Mouse (Mus musculus): Measurements from ENCODE around the gene Scgb1b11. TPM values are rescaled to one million over a fixed set of nuclear protein-coding genes. Genes with fewer than 3 reads are reported as not detected.
"Not testable (repeated sequence)": the region's sequence is repeated elsewhere in the genome, so short reads cannot be mapped to it uniquely, and the experiment has no call there.

The Scgb1b11 gene
- not detected for total RNA-seq (2022)

DNA sequence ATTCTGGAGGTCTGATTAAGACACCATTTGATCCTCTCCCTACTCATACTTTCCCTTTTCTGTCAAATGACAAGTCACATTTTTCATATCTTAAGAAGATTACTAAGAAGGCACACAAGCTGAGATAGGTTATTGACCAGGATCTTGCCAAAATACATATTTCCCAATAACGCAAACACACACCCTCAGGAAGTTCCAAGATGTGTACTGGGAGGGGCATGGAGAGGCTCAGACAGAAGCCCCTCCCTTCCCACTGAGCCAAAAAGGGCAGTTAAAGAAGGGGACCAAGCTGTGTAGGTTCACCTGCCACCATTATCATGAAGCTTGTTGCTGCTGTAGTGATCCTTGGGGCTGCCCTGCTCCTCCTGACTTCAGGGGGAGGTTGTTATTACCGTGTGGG is at the start of gene Scgb1b11:
TSS of gene Scgb1b11 (plus strand) at position 301 of the 400 bp plus-strand sequence.
- DNase-seq = not testable (repeated sequence)

DNA sequence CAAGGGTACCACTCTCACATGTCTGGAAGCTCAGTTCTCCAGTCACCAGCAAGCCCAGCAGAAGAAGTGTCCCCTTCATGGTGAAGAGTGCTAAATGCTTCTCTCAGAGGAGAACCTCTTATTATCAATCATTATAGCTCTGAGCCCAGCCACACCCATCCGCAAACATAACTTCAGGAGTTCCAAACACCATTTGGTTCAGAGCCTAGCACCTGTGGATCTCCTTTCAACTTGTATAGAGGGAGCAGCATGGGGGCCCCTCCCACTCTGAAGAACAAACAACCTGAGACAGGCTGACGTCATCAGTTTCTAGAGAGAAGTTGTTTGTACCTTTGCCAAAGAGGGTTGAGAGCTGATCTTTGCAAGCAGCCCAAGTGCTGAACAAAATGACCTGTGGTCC is 11.6 kb upstream of the Scgb1b11 start, which contains the start of gene Scgb2b11:
TSS of gene Scgb2b11 (minus strand) at position 101 of the 400 bp plus-strand sequence.
- DNase-seq = not testable (repeated sequence)

Other genes starting within 250 kb of the Scgb1b11 start
- not detected for gene Scgb1b10, start 122.0 kb upstream of the Scgb1b11 start, total RNA-seq (2022)
- not detected for gene Scgb2b11, start 11.7 kb upstream of the Scgb1b11 start, total RNA-seq (2022)
- not detected for gene Scgb2b12, start 104.4 kb downstream of the Scgb1b11 start, total RNA-seq (2022)
- not detected for gene Scgb1b12, start 111.3 kb downstream of the Scgb1b11 start, total RNA-seq (2022)
- gene Scgb1b29, start 218.7 kb downstream of the Scgb1b11 start, total RNA-seq (2022) = not detected

Data from adrenal gland, adult 8-10 months (tissue).